Mouse (Mus musculus): ENCODE data around the gene Bmp8b.

DNA sequence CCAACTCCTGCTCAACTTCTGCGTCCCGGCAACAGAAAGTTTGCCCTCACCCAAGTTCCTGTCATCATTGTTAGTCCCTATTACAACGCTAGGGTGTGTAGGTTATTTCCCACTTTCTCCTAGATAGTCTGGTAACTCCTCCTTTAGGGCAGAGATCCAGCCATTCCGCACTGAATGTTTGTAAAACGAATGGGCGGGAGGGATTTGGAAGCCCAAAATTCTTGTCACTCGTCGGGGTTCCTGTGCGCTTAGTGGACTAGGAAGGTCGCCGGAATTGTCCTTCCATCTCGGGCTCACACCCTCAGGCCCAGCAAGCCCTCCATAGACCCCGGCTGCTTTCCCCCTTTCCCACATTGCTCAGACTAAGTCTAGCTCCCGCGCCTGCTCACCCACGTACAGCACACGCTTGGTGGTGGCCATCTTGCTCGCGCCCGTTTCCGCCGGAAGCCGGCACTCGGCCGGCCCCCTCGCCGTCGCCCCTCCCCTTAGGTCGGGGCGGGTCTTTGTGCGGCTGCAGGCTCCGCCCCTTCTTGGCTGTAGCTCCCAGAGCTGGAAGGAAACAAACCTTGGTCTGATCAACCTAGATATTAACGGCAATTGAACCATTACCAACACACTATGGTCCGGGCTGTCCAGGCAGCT, 34.7 kb downstream of the Bmp8b start, which contains the start of gene Ppie:
- TF ChIP-seq CTCF (IDR thresholded peaks at IDR 0.05; ENCODE audit: low read depth, low read length) (no peak), TAL1 (conservative IDR thresholded peaks at IDR 0.05; ENCODE audit: low read depth, low read length) (no peak), POLR2AphosphoS5 (IDR thresholded peaks at IDR 0.05; ENCODE audit: insufficient replicate concordance, low read depth, low read length) (no peak), GATA1 (IDR thresholded peaks at IDR 0.05; ENCODE audit: borderline replicate concordance, low read length) (no peak)
